Mouse (Mus musculus): ENCODE measurements at regions not wholly inside any gene's neighbourhood (a gene's known extent, or its start where the extent isn't known, plus 50 kb on each side); places are given as distances from the start of the nearest gene placed in this dataset.

- TF ChIP-seq CTCF (IDR thresholded peaks at IDR 0.05; ENCODE audit: borderline replicate concordance, insufficient read depth, low read depth, low read length), result no peak
- Histone ChIP-seq H3K4me3 (replicated peaks; ENCODE audit: insufficient read depth, low read depth, low read length) (no peak overlapping the region), H3K27me3 (ENCODE audit: control insufficient read depth, insufficient read depth, low read length) (no peaks in the 10 kb centered on the region), H3K4me1 (ENCODE audit: control insufficient read depth, insufficient read depth, low read length) (no peaks in the 10 kb centered on the region), H3K27ac (ENCODE audit: insufficient read depth, low read length) (no peak overlapping the region)
- 16% methylated on average over 4 of the region's 4 CpGs for WGBS
- DNase-seq, result peak in 1 of 2 experiments; percentile 24
Measured at GRCm38 (mm10) chr3:52520609-52520947, 252.4 kb downstream of the Foxo1 start.

GRCm38 (mm10) chr3:52519910-52520608 is 251.9 kb downstream of the Foxo1 start:
- H3K27ac ChIP-seq (ENCODE audit: insufficient read depth, low read length), result no peak overlapping the region
- 75% methylated on average over 22 of the region's 22 CpGs for WGBS
- no peak for DNase-seq

DNA sequence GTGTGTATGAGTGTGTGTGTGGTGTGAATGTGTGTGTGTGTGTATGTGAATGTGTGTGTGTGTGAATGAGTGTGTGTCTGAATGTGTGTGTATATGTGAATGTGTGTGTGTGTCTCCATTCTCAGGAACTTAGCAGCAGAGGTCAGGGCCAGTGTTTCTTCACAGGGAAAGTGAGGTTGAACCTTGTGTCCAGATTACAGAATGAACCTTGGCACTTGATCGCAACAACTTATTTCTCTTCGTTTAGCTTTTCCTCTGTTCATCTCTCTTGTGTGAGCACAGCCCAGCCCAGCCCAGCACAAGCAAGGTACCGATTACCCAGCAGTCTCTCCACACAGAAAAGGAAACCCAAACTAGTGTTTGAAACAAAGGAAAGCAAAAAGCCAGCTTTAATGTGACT is 249.7 kb downstream of the Foxo1 start:
- Histone ChIP-seq H3K27me3 (ENCODE audit: control insufficient read depth, insufficient read depth, low read length) (no peaks in the 10 kb centered on the region), H3K4me1 (ENCODE audit: control insufficient read depth, insufficient read depth, low read length) (no peaks in the 10 kb centered on the region), H3K27ac (ENCODE audit: insufficient read depth, low read length) (no peak overlapping the region), H3K4me3 (replicated peaks; ENCODE audit: insufficient read depth, low read depth, low read length) (no peak overlapping the region)
- TF ChIP-seq POLR2A (IDR thresholded peaks at IDR 0.05; ENCODE audit: borderline replicate concordance, insufficient read depth, low read length) (no peak), CTCF (IDR thresholded peaks at IDR 0.05; ENCODE audit: borderline replicate concordance, insufficient read depth, low read depth, low read length) (no peak)
- DNase-seq, result no peak
- 91% methylated on average over 3 of the region's 3 CpGs for WGBS

More at GRCm38 (mm10) chr3:52519910-52520608, 251.9 kb downstream of the Foxo1 start:
- TF ChIP-seq POLR2A (IDR thresholded peaks at IDR 0.05; ENCODE audit: borderline replicate concordance, insufficient read depth, low read length), result no peak
- Histone ChIP-seq H3K4me3 (replicated peaks; ENCODE audit: insufficient read depth, low read depth, low read length) (no peak overlapping the region), H3K4me1 (ENCODE audit: control insufficient read depth, insufficient read depth, low read length) (no peaks in the 10 kb centered on the region), H3K27me3 (ENCODE audit: control insufficient read depth, insufficient read depth, low read length) (no peaks in the 10 kb centered on the region)

- H3K4me1 ChIP-seq (ENCODE audit: control insufficient read depth, insufficient read depth, low read length), result no peaks in the 10 kb centered on the region
- TF ChIP-seq CTCF (IDR thresholded peaks at IDR 0.05; ENCODE audit: borderline replicate concordance, insufficient read depth, low read depth, low read length) (no peak), POLR2A (IDR thresholded peaks at IDR 0.05; ENCODE audit: borderline replicate concordance, insufficient read depth, low read length) (no peak)
- no peaks in the 10 kb centered on the region for H3K27me3 ChIP-seq (ENCODE audit: control insufficient read depth, insufficient read depth, low read length)
- no peak overlapping the region for H3K27ac ChIP-seq (ENCODE audit: insufficient read depth, low read length)
- DNase-seq, result no peak
- 87% methylated on average over 5 of the region's 5 CpGs for WGBS
- H3K4me3 ChIP-seq (replicated peaks; ENCODE audit: insufficient read depth, low read depth, low read length), result no peak overlapping the region
Measured at GRCm38 (mm10) chr3:52516691-52517090, 248.6 kb downstream of the Foxo1 start.

DNA sequence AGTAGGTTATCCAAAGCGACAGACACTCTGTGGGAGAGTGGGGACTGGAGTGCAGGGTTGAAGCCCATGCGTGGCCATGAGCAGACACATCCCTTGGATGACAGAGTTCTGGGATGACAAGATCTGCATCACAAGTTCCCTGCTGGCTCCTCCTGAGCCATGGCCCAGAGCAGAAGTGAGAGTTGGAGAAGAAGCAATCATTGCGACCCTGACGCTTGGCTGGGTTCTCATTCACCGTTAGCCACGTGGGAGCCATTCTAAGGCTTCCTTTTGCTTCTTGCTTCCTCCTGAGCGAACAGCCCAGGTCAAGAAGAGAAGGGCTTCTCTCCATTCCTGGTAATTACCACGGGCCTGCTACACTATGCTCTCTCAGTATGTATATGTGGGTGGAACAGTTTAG is 244.6 kb downstream of the Foxo1 start:
- H3K4me3 ChIP-seq (replicated peaks; ENCODE audit: insufficient read depth, low read depth, low read length), result no peak overlapping the region

DNA sequence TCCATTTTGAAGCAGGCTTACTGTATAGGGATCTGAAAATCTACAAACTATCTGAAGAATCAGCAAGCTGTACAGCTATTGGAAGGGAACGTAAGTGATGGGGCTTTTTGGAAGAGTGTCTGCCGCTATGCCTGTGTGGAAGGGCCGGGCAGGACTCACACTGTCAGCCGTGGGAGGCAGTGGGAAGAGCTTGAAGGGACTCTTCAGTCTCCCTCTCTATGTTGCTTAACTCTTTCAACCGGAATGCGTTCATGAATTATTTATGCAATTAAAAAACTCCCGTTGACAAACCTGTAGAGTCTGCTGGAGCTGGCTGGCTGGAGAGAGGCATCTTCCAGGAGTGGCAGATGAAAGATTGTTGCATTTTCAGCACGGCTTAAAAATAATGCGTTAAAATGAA is 243.4 kb downstream of the Foxo1 start:
- DNase-seq, result no peak
- 44% methylated on average over 9 of the region's 9 CpGs for WGBS
- no peak overlapping the region for H3K4me3 ChIP-seq (replicated peaks; ENCODE audit: insufficient read depth, low read depth, low read length)
- H3K4me1 ChIP-seq (ENCODE audit: control insufficient read depth, insufficient read depth, low read length), result no peaks in the 10 kb centered on the region
- TF ChIP-seq POLR2A (IDR thresholded peaks at IDR 0.05; ENCODE audit: borderline replicate concordance, insufficient read depth, low read length) (no peak), CTCF (IDR thresholded peaks at IDR 0.05; ENCODE audit: borderline replicate concordance, insufficient read depth, low read depth, low read length) (no peak)
- H3K27me3 ChIP-seq (ENCODE audit: control insufficient read depth, insufficient read depth, low read length), result no peaks in the 10 kb centered on the region
- no peak overlapping the region for H3K27ac ChIP-seq (ENCODE audit: insufficient read depth, low read length)

More for the DNA sequence above, 244.6 kb downstream of the Foxo1 start:
- 81% methylated on average over 8 of the region's 8 CpGs for WGBS
- no peak for DNase-seq
- no peak for TF ChIP-seq POLR2A (IDR thresholded peaks at IDR 0.05; ENCODE audit: borderline replicate concordance, insufficient read depth, low read length)
- no peak for TF ChIP-seq CTCF (IDR thresholded peaks at IDR 0.05; ENCODE audit: borderline replicate concordance, insufficient read depth, low read depth, low read length)
- H3K4me1 ChIP-seq (ENCODE audit: control insufficient read depth, insufficient read depth, low read length), result no peaks in the 10 kb centered on the region
- no peak overlapping the region for H3K27ac ChIP-seq (ENCODE audit: insufficient read depth, low read length)
- no peaks in the 10 kb centered on the region for H3K27me3 ChIP-seq (ENCODE audit: control insufficient read depth, insufficient read depth, low read length)

GRCm38 (mm10) chr3:52510831-52511230 is 242.7 kb downstream of the Foxo1 start:
- 80% methylated on average over 6 of the region's 6 CpGs for WGBS

DNA sequence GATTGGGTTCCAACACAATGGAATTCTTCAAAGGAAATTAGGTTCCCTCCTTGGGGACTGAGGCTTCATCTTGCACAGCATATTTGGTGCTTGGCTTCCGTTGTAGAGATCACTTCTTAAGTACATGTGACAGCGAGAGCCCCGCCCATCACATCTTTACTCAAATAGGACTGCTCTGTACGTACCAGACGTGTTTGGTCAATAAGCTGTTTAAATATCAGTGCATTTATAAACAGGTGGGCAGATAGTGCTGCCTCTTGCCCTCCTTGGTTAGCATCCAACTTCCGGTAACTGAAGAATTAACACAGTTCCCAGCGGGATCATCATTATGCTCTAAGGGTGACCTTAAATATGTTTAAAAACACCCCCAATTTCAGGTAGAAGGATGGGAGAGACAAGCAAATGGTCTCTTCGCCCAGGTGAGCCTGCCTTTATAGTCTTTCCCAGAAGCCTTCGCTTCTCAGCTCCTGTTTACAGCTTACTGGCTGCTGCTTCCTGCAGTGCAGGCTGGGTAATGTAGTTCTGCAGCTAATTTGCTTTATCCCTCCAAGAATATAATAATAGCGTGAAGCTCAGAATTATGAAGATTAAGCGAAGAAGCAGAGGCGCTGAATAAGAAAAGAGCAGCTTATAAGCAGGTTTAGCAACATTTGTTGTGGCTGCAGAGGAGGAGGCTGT is 242.1 kb downstream of the Foxo1 start:
- H3K27me3 ChIP-seq (ENCODE audit: control insufficient read depth, insufficient read depth, low read length), result no peaks in the 10 kb centered on the region
- 63% methylated on average over 12 of the region's 12 CpGs for WGBS
- peak; percentile 55 to 73 for DNase-seq
- no peak overlapping the region for H3K27ac ChIP-seq (ENCODE audit: insufficient read depth, low read length)
- H3K4me3 ChIP-seq (replicated peaks; ENCODE audit: insufficient read depth, low read depth, low read length), result no peak overlapping the region
- no peaks in the 10 kb centered on the region for H3K4me1 ChIP-seq (ENCODE audit: control insufficient read depth, insufficient read depth, low read length)
- TF ChIP-seq CTCF (IDR thresholded peaks at IDR 0.05; ENCODE audit: borderline replicate concordance, insufficient read depth, low read depth, low read length), result no peak
- TF ChIP-seq POLR2A (IDR thresholded peaks at IDR 0.05; ENCODE audit: borderline replicate concordance, insufficient read depth, low read length), result peak; percentile 48; the same call in 1 of the 2 replicates

More at GRCm38 (mm10) chr3:52510831-52511230, 242.7 kb downstream of the Foxo1 start:
- Histone ChIP-seq H3K27ac (ENCODE audit: insufficient read depth, low read length) (no peak overlapping the region), H3K4me3 (replicated peaks; ENCODE audit: insufficient read depth, low read depth, low read length) (no peak overlapping the region), H3K4me1 (ENCODE audit: control insufficient read depth, insufficient read depth, low read length) (no peaks in the 10 kb centered on the region), H3K27me3 (ENCODE audit: control insufficient read depth, insufficient read depth, low read length) (no peaks in the 10 kb centered on the region)
- TF ChIP-seq CTCF (IDR thresholded peaks at IDR 0.05; ENCODE audit: borderline replicate concordance, insufficient read depth, low read depth, low read length) (no peak), POLR2A (IDR thresholded peaks at IDR 0.05; ENCODE audit: borderline replicate concordance, insufficient read depth, low read length) (no peak)
- no peak for DNase-seq

All from cerebellum, adult 2 months (tissue).